Mouse (Mus musculus) T-helper 1 cell (primary cell): ENCODE data around the gene Sh2d3c.

Experiments used
- in situ Hi-C: fragments of 300-600 bp; cut with MboI, MseI; formaldehyde crosslinking; loops from one replicate; pipeline ENCODE4 v1.15.1; 2025; ENCODE audit warnings: high pct_unique_total_duplicates

Gene Sh2d3c

DNA sequence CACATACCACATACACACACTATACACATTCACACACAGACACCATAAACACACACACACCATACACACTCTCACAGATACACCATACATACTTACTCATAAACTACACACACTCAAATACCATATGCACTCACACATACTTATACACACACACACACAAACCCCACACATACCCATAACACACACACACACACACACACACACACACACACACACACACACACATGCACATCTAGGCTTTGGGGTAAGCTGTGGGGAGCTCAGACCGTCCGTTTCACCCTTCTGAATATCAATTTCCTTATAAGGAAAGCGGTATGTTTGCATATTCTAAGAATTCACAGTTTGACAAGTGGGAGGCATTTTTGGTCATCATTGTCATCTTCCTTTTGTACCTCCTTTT lies 1.7 kb downstream of the Sh2d3c start:
- in situ Hi-C loops: no loop called here

DNA sequence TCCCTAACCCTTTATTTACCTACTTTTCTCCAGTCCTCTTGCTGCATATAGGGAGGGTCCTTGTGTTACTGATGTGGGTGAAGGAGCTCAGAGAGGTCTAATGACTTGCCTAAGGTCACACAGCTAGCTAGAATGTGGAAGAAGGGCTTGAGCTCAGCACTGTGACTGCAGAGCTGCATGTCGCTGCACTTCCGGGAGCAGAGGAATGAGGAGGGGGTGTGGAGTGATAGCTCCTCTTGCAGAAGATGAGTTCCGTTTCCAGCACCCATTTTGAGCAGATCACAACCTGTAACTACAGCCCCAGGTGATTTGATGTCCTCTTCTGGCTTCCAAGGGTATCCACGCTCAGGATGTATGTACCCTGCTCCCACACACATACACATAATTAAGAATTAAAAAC lies 3.3 kb downstream of the Sh2d3c start:
- in situ Hi-C loops: no loop called here

DNA sequence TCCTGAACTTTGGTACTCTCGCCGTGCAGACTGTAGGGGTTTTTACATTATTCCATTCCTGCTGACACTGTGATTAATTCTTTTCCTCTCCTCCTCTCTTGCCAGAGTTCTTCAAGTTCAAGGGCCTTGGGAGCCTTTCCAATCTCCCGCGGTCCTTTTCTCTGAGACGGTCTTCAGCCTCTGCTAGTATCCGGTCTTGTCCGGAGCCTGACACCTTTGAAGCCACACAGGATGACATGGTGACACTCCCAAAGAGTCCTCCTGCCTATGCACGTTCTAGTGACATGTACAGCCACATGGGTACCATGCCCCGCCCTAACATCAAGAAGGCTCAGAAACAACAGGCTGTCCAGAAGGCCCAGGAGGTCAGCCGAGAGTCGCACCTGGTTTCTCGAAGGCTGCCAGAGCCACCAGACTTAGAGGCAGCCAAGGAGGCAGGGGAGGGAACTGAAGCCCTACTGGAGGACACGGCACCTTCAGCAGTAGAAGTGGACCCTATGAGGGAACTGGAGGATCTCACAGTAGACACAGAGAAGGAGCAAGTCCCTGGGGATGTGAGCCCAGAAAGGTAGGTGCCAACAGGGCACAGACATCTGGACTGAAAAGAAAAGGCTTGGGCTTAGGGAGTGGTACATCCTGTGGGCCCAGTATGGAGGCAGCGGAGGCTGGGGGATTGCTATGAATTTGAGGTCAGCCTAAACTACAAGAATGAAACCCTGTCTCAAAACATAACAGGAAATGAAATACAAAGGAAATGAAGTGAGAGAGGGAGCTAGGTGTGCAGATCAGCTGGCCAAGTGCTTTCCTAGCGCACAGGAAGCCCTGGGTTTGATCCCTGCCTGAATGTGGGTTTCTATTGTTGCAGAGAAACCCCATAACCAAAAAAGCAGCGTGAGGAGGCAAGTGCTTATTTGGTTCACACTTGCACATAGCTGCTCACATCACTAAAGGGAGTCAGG lies 4.3 kb downstream of the Sh2d3c start:
- in situ Hi-C loops: no loop called here

DNA sequence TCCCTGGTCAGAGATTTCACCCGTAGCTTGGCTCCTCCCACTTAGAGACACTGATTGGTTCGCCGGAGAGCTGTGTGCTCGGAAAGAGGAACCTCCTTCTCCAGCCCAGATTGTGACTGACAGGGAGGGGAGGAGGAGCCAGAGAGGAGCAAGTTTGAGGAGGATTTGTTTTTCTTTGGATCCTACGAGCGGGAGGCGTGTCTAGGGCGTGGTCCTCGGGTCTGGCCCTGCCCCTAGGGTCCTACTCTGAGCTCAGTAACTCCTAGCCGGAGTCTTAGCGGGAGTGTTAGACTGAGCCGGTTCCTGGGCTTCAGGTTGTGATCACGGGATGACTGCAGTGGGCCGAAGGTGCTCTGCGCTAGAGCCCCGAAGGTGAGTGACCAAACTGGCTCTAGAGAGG lies 6.6 kb downstream of the Sh2d3c start:
- in situ Hi-C loops: no loop called here

DNA sequence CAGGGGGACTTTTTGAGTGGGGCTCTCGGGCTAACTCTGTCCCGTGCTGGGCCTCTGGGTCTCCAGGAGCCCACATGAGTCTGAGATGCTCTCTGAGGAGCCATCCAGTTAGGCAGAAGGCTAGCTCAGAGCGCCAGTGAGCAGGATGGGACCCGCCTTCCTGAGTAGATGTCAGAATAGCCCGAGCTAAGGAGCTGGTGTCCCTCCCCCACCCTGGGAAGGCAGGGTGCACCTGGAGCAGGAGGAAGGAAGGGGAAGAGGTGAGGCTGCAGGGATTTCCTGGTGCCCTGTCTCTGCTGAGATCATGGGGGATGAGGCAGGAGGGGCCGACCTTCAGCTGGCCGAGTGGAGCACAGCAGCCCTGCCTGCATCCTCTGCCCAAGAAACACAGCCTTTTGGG lies 7.6 kb downstream of the Sh2d3c start:
- in situ Hi-C loops: no loop called here

DNA sequence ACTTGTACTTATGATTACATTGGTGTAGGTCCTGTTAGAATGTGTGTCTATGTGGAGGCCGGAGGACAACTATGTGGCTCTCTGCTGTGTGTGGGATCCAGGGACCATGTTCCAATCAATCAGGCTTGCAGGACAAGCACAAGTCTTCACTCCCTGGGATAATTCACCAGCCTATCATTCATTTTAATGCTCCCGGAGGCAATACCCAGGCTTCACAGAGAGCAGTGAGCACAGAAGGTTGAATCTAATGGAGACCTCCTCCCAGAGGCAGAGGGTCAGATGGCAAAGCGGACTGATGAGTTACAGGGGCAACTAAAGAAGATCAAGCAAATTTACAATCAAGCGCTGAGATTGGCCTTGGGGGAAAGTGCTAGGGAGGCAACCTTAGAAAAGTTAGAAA lies 8.7 kb downstream of the Sh2d3c start:
- in situ Hi-C loops: no loop called here

DNA sequence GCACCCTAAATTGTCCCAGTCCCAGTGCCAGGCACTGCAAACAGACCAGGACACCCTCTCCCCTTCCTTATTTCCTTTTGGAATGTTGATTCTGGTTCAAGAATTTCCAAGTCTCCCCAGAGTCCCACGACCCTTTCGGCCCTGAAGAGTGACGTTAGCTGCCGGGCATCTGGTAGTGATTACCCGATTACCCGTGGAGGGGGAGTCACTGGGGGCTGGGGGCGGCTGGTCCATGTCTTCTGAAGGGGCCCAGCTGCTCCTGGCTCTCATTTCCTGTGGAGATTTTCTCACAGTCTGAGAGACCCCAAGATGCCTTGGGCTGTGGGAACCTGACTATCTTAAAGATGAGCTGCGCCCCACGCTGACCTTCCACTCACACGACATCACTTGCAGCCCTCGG lies 10.0 kb downstream of the Sh2d3c start:
- in situ Hi-C loops: no loop called here

DNA sequence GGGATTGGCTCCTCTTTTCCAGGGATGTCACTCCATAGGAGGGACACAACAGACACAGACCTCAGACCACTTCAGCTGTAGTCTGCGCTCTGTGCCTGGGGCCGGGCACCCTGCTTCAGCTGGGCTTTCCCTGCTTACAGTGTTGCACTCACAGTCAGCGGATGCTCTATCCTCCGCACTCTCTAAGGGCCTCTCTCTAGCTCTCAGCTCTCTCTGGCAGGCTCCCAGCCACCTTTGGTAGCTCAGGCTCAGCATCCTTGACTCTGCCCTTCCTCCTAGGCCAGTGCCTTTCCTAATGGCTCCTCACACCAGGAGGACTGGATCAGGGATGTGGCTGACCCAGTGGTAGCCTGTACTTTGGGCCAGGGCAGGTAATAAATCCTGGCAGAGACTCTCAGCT lies 11.1 kb downstream of the Sh2d3c start:
- in situ Hi-C loops: no loop called here

DNA sequence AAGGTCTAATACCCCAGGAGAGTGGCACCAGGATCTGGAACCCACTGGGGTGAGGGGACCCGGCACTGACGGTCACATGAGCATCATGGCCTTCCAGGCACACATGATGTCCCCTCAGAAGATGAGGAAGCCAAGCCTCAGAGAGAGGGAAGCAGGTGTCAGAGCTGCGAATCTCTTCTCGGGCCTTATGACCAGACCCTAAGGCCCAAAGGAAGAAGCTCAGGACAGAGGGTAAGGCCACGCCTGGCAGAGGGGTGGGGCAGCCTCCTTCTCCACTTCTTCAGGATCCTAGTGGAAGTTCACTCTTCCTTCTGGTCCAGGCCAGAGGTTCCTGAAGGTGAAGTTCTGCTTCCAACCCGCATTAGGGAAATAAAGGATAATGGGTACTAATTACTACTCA lies 11.8 kb downstream of the Sh2d3c start:
- in situ Hi-C loops: no loop called here

DNA sequence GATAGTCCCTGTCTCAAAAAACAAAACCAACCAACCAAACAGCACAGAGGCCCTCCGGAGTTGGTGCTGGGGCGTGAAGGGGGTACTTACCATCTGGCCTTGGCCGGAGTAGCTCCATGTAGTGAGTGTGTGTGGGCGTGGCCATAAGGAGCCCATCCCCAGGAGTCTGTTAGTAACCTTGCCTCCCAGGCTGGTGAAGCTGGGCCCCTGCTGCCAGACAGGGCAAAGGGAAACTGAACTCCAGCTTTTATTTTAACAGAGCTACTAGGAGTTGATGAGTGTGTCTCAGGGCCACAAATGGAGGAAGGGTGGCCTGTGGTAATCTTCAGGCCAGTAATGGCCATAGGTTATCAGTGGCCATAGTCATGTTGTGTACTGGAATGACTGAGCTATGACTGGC lies 13.6 kb downstream of the Sh2d3c start:
- in situ Hi-C loops: no loop called here

DNA sequence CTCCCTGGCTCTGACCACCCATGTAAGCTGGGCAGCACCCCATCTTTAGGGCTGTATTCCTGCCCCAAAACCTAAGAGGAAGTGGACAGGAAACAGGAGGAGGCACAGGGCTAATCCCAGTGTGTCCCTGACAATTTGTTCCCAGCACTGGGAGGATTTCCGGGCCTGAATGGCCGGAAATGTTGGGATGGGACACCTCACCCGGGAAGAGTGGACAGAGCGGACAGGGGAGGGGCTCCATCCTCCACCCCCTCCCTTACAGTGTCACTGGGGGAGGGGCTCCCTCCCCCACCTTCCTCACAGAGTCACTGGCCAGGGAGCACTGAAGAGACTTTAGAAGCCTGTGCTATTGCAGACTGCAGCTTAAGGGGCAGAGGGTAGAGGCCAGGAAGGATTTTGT lies 14.1 kb downstream of the Sh2d3c start:
- in situ Hi-C loops: no loop called here

DNA sequence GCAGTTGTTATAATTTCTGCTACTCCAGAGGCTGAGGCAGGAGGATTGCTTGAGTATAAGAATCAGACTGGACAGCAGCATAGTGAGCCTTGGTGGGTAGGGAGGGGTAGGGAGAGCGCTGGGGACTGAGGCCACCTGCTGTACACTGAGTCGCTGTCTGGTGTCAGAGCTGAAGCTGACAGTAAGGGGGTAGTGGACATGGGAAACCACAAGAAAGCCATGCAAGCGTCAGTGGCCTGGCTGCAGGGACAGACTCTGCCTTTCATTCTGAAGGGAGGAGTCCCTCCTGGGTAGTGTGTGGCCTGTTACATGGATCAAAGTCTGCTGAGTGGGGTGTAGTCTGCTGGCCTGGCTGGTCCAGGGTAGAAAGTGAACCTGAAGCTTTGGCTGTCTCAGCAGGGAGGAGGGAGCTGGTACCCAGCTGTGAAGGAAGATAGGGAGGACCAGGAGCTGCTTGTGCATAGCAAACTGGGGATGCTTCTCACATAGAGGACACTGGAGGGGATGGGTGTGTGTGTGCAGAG lies 15.5 kb downstream of the Sh2d3c start:
- in situ Hi-C loops: no loop called here

DNA sequence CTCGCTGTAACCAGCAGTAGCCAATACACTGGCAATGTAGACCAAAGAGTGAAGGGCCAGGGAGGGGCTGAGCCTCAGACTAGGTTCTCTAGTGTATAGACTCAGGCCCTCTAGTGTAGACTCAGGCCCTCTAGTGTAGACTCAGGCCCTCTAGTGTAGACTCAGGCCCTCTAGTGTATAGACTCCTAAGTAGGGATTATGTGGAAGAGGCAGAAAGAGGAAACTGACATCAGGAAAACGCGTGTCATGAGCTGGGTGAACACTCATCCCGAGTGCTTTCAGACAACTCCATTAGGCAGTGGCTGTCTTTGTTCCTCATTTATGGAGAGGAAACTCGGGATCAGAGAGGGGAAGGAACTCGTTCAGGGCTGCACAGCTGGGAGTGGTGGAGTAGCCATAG lies 16.2 kb downstream of the Sh2d3c start:
- in situ Hi-C loops: no loop called here

DNA sequence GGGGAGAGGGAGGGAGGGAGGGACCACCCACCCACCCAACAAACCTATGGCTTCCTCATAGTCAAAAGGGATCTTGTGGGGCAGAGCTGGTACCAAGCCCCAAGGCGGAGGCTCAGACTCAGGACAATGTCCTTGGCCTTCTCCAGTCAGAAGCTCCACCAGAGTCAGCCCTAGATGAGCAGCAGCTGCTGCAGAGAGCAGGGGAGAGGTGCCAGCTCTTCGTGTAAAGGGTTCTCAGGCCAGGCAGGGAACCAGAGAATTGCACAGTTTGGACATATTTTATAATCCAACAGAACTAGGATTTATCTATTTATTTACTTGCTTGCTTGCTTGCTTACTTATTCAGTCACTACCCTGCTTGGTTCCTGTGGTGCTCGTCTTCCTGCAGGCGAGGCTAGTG lies 18.5 kb downstream of the Sh2d3c start:
- in situ Hi-C loops: no loop called here

DNA sequence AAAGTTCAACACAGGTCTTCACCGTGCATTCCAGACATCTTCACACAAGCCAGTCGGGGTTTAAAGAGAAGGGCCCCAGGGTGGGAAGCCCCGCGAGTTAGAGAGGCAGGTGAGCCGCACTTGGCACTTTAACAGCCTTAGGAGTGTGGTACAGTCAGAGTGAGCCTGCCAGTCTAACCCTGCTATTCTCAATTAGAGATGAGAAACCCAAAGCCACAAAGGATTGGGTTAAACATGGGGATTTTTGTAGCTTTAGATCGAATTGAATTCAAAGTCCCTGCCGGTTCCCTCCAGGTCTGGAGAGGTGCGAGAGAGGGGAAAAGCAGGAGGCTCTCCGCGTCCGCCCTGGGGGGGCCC lies 20.0 kb downstream of the Sh2d3c start, which contains the start of gene 6330409D20Rik:
6330409D20Rik (minus strand) TSS at position 101 of the 357 bp plus-strand sequence.
- in situ Hi-C loops: no loop called here

DNA sequence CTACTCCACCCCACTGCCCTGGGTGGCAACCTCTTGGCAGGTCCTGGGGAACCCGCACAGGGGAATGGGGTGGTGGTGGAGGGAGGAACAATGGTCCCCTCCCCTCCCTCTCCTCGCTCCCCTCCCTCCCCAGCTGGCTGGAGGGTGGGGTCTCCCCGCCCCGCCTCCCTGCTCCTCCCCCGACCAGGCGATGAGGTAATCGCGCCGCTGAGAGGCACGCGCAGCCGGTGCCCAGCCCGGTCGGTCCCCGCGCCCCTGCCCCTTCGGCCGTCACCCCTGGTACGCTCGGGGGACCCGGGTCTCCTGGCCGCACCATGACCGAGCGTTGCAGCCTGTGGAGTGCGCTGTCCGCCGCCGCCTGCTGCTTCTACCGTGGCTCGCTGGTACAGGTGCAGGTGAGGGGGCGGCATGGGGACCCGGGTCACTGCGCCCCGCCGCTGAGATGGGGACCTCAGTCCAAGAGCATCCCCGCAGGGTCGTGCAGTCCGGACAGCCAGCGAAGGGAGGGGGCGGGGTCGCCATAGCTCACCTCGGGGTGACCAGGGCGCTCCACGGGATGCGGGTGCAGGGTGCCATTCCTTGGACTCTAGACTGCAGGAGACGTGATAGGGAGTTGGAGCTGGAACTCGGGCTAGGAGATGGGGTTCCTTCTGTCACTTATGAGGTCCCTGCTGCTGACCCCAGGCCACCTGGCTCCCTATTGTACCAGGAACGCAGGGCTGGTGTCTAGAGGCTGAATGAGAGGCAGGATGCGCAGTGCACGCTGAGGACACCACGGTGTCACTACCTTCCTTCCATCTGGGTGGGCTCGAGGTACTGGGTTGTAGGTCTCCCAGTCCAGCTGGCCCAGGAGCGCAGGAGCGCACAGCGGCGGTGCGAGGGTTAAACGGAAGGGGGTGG lies 20.7 kb downstream of the Sh2d3c start:
- in situ Hi-C loops: no loop called here

DNA sequence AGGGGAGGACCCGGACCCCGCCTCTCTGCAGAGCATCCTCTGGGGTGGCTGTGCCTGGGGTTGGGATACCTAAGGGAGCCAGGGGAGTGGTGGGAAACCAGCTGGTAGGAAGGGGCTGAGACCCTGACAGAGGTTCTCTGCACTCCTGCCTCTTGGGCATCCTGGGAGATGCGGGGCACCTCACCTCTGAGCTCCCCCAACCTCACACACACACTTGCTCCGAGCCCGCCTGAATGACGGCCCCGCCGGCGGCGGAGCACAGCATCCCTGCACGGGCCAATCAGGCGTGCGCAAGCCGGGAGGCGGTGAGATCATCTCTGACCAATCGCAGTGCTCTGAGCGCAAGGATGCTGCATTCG lies 21.3 kb downstream of the Sh2d3c start:
- in situ Hi-C loops: no loop called here

DNA sequence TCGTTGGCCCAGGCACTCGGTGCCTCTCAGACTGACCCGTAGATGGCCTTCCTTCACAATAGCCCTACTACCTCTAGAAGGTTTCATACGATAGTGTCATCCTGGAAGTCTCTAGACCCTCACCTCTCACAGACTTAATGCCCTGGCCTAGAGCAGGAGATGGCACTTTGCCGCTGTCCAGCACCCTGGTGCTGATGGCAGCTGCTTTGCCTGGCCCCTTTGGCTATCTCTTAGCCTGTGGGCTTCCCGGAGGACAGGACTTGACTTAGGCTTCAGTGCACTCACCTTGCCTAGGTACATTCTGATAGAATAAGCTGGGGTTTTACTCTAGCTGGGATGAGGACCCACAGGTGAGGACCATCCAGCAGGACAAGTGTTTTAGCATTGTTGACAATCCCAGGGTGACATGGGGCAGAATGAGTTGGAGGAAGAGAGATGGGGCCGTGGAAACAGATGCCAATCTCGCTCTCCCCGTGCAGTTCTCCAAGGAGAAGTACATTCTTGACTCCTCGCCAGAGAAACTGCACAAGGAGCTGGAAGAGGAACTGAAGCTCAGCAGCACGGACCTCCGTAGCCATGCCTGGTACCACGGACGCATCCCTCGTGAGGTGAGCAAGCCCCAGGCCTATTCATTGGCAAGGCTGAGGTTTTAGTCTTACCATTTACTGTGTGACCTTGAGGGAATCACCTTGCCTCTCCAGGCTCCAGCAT lies 23.6 kb downstream of the Sh2d3c start:
- in situ Hi-C loops: no loop called here

DNA sequence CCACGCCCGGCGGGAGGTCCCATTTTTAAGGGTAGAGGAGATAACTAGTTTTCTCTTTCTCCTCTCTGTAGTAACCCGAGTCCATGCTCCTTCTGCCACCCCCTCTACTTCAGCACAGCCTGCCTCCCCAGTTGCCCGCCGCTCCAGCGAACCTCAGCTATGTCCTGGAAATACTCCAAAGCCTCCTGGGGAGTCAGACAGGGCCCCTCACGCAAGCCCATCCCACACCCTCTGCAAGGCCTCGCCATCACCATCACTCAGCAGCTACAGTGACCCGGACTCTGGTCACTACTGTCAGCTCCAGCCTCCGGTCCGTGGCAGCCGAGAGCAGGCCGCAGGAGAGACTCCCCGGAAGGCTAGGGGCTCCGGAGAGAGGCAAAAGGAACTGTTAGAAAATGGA lies 28.2 kb downstream of the Sh2d3c start:
- in situ Hi-C loops: no loop called here

DNA sequence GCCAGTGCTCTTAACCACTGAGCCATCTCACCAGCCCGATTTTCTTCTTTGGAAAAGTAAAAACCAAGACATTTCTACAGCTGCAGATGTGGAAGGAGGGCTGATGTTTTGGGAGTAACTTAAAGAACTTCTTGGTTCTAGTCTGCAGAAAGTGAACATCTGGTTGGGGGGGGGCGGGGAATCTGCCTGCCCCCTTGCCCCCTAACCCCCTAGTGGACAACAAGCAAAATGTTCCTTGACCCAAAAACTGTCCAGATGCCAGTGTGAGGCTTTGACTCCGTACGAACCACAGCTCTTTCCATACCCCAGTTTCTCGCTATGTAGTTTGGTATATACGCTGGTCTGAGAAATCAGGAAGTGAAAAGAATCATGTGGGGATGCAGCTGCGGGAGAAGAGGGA lies 29.3 kb downstream of the Sh2d3c start:
- in situ Hi-C loops: no loop called here

DNA sequence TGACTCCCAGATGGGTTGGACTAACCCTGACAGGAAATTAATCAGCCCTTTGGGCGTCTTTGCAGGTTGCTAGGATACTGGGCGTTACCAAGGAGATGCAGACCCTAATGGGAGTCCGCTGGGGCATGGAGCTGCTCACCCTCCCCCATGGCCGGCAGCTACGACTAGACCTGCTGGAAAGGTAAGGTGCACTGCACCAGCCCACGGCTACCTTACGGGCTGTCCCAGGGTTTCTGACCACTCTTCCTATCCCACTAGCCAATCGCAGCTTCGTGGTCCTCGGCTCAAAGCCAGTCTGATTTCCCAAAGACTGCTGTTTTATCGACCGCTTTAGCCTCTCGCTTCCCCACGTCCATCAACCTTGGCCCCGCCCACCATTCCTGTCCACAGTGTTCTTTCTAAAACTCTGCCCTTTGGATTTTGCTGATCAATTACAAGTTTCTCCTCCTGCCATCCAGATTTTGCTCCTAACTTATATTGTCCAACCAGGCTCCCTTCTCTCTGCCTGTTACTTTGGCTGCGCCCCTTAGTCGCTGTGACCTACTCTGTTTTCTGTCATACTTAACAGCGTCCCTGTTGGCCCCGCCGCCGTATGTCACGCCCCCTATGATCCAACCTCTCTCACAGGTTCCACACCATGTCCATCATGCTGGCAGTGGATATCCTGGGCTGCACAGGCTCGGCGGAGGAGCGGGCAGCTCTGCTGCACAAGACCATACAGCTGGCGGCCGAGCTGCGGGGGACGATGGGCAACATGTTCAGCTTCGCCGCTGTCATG lies 30.2 kb downstream of the Sh2d3c start:
- in situ Hi-C loops: no loop called here
